Mouse (Mus musculus): ENCODE data around the gene Tor1aip2. TPM values are rescaled to one million over a fixed set of nuclear protein-coding genes. Genes with fewer than 3 reads are reported as not detected.

Tor1aip2 gene
- total and polyA plus RNA-seq, 2 experiments from 2014 or later = 46.1 to 67.0 TPM

DNA sequence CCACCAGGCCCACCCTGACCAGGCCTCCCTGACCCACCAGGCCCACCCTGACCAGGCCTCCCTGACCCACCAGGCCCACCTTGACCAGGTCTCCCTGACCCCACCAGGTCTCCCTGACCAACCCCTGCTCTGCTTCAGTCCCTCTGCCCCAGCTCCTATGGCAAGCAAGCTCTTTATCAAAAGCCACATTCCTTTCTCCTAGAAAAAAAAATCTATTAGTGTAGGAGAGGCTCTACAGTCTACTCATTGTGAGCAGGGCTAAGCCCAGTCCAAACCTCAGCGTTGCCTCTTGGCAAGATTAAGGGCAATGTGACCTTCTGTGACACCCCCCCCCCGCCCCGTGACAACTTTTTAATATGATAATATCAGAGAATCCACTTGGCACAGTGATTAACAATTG lies 49.4 kb downstream of the Tor1aip2 start:
- no peak for TF ChIP-seq CTCF (IDR thresholded peaks at IDR 0.05)
- no peak overlapping the region for H3K9ac ChIP-seq (replicated peaks; ENCODE audit: low read length, poor library complexity, severe bottlenecking)
- no peaks in the 10 kb centered on the region for H3K9me3 ChIP-seq (ENCODE audit: low read length)
- H3K27me3 ChIP-seq (ENCODE audit: insufficient read depth, low read length) = no peaks in the 10 kb centered on the region
- H3K4me3 ChIP-seq (ENCODE audit: low read depth, low read length) = no peak overlapping the region
- ATAC-seq (ENCODE audit: low FRiP score) (no peak), DNase-seq (ENCODE audit: low spot score) (no peak)
- no peaks in the 10 kb centered on the region for H3K36me3 ChIP-seq (ENCODE audit: insufficient read depth, low read length)
- 61% methylated on average over 3 of the region's 3 CpGs for WGBS
- no peak overlapping the region for H3K27ac ChIP-seq (ENCODE audit: low read depth, low read length)
- H3K4me2 ChIP-seq (ENCODE audit: low read depth, low read length, poor library complexity, severe bottlenecking) = no peak overlapping the region
- H3K4me1 ChIP-seq (ENCODE audit: insufficient read depth, low read length) = no peaks in the 10 kb centered on the region

DNA sequence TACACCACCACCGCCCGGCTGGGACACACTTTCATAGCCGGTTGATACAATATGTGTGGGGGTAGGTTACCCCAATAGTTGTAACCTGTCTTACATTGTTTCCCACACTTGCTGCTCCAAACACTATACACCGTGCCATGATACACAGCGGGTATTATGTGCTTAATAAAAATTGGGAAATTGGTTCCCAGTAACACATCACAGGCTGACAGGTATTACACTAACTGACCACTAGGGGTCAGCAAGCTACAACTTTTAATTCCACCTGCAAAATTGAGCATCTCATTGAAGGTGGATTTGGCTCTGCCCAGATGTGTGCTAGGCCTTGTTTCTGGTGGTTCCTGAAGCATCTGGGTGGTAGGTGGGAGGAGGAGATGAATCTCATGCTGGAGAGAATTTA lies 50.6 kb downstream of the Tor1aip2 start:
- H3K9me3 ChIP-seq (ENCODE audit: low read length) = no peaks in the 10 kb centered on the region
- H3K4me3 ChIP-seq (ENCODE audit: low read depth, low read length) = no peak overlapping the region
- ATAC-seq (ENCODE audit: low FRiP score) (0 out of 2 replicates have a peak, but pooled peaks have one; percentile 44), DNase-seq (ENCODE audit: low spot score) (peak; percentile 86)
- no peak overlapping the region for H3K9ac ChIP-seq (replicated peaks; ENCODE audit: low read length, poor library complexity, severe bottlenecking)
- no peaks in the 10 kb centered on the region for H3K27me3 ChIP-seq (ENCODE audit: insufficient read depth, low read length)
- peak; percentile 98 for TF ChIP-seq CTCF (IDR thresholded peaks at IDR 0.05)
- no peak overlapping the region for H3K27ac ChIP-seq (ENCODE audit: low read depth, low read length)
- H3K4me2 ChIP-seq (ENCODE audit: low read depth, low read length, poor library complexity, severe bottlenecking) = no peak overlapping the region
- no peaks in the 10 kb centered on the region for H3K4me1 ChIP-seq (ENCODE audit: insufficient read depth, low read length)
- 54% methylated on average over 5 of the region's 5 CpGs for WGBS
- no peaks in the 10 kb centered on the region for H3K36me3 ChIP-seq (ENCODE audit: insufficient read depth, low read length)

DNA sequence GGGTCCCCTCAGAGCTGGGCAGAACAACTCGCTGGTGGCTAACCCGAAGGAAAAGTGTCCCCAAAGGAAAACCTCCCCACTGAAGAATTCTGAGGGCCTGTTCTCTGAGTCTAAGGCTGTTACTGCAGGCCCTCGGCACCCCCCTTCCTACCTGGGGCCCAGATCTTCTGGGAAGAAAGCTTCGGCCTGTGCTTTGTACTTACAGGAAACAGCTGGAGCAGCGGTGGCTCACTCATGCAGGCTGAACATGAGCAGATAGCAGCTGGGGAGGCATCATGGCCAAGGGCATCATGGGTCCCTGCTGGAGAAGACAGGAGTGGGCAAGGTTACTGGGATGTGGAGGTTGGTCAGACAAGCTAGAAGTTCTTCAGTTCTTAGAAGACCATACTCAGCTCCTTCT lies 52.4 kb downstream of the Tor1aip2 start:
- 79% methylated on average over 5 of the region's 5 CpGs for WGBS
- no peak overlapping the region for H3K4me2 ChIP-seq (ENCODE audit: low read depth, low read length, poor library complexity, severe bottlenecking)
- ATAC-seq (ENCODE audit: low FRiP score) (no peak), DNase-seq (ENCODE audit: low spot score) (no peak)
- H3K36me3 ChIP-seq (ENCODE audit: insufficient read depth, low read length) = no peaks in the 10 kb centered on the region
- no peaks in the 10 kb centered on the region for H3K27me3 ChIP-seq (ENCODE audit: insufficient read depth, low read length)
- H3K27ac ChIP-seq (ENCODE audit: low read depth, low read length) = no peak overlapping the region
- no peak for TF ChIP-seq CTCF (IDR thresholded peaks at IDR 0.05)
- H3K4me3 ChIP-seq (ENCODE audit: low read depth, low read length) = no peak overlapping the region
- H3K9me3 ChIP-seq (ENCODE audit: low read length) = no peaks in the 10 kb centered on the region
- H3K9ac ChIP-seq (replicated peaks; ENCODE audit: low read length, poor library complexity, severe bottlenecking) = no peak overlapping the region
- H3K4me1 ChIP-seq (ENCODE audit: insufficient read depth, low read length) = no peaks in the 10 kb centered on the region

DNA sequence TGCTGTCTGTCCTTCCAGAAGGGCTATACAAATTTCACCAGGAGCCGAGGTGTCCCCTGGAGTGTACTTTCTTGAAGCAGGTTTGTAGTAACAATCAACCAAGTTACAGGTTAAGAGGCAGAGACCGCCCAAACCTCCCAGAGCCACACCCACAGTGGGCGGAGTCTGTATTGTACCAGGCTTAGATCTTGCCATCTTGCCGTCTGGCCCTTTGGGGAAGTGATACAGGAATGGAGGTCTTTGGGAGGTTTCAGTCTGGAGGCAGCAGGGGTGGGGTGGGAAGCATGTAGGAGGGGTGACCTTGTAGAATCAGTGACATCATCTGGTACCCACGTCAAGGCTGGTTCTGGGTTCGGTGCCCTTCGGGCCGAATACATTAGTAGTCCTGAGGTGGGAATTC lies 54.4 kb downstream of the Tor1aip2 start:
- H3K9me3 ChIP-seq (ENCODE audit: low read length) = no peaks in the 10 kb centered on the region
- H3K4me3 ChIP-seq (ENCODE audit: low read depth, low read length) = no peak overlapping the region
- TF ChIP-seq CTCF (IDR thresholded peaks at IDR 0.05) = no peak
- no peaks in the 10 kb centered on the region for H3K27me3 ChIP-seq (ENCODE audit: insufficient read depth, low read length)
- WGBS = 81% methylated on average over 8 of the region's 8 CpGs
- H3K36me3 ChIP-seq (ENCODE audit: insufficient read depth, low read length) = no peaks in the 10 kb centered on the region
- H3K4me2 ChIP-seq (ENCODE audit: low read depth, low read length, poor library complexity, severe bottlenecking) = no peak overlapping the region
- ATAC-seq (ENCODE audit: low FRiP score) (no peak), DNase-seq (ENCODE audit: low spot score) (no peak)
- no peak overlapping the region for H3K27ac ChIP-seq (ENCODE audit: low read depth, low read length)
- H3K9ac ChIP-seq (replicated peaks; ENCODE audit: low read length, poor library complexity, severe bottlenecking) = no peak overlapping the region
- no peaks in the 10 kb centered on the region for H3K4me1 ChIP-seq (ENCODE audit: insufficient read depth, low read length)

DNA sequence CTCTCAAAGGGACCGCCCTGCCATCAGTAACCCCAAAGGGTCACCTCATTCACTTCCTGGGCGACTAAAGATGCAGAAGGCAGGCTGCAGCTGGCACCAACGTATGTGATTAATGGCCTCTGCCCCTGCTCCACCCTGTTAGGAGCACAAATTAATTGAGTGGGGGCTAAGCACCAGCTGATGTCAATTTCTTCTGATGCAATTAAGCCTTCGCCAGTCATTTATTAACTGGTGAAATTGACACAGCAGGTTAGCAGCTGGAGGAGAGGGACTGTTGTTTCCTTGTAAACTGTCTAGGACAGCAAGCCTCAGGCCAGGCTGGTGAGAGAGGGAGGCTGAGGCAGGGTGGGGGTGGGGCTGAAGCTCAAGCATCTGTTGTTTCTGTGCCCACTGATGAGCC lies 54.8 kb downstream of the Tor1aip2 start:
- no peak for ATAC-seq (ENCODE audit: low FRiP score)
- WGBS = 57% methylated on average over 4 of the region's 4 CpGs
- Histone ChIP-seq H3K4me1 (ENCODE audit: insufficient read depth, low read length) (no peaks in the 10 kb centered on the region), H3K4me3 (ENCODE audit: low read depth, low read length) (no peak overlapping the region), H3K36me3 (ENCODE audit: insufficient read depth, low read length) (no peaks in the 10 kb centered on the region), H3K9me3 (ENCODE audit: low read length) (no peaks in the 10 kb centered on the region), H3K27me3 (ENCODE audit: insufficient read depth, low read length) (no peaks in the 10 kb centered on the region), H3K27ac (ENCODE audit: low read depth, low read length) (no peak overlapping the region), H3K9ac (replicated peaks; ENCODE audit: low read length, poor library complexity, severe bottlenecking) (no peak overlapping the region), H3K4me2 (ENCODE audit: low read depth, low read length, poor library complexity, severe bottlenecking) (no peak overlapping the region)
- no peak for TF ChIP-seq CTCF (IDR thresholded peaks at IDR 0.05)
- no peak for DNase-seq (ENCODE audit: low spot score)

DNA sequence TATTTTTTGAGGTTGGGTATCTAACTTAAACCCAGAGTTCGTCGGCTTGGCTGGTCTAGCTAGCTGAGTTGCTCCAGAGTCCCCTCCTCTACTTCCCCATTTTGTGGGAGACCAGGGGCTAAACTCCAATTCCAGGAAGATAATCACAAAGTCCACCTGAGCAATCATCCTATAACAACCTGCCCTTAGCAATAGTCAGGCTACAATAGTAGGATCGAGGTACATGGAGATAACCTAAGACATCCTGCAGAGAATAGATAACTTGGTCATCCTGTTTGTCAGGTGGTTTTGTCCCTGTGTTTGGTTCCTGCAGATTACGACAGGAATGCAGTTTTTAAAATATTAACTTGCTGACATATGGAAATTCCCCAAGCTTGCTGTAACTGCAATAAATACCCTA lies 56.6 kb downstream of the Tor1aip2 start:
- no peak for DNase-seq (ENCODE audit: low spot score)
- Histone ChIP-seq H3K27ac (ENCODE audit: low read depth, low read length) (no peak overlapping the region), H3K9ac (replicated peaks; ENCODE audit: low read length, poor library complexity, severe bottlenecking) (no peak overlapping the region), H3K36me3 (ENCODE audit: insufficient read depth, low read length) (no peaks in the 10 kb centered on the region), H3K4me1 (ENCODE audit: insufficient read depth, low read length) (no peaks in the 10 kb centered on the region), H3K4me3 (ENCODE audit: low read depth, low read length) (no peak overlapping the region), H3K4me2 (ENCODE audit: low read depth, low read length, poor library complexity, severe bottlenecking) (no peak overlapping the region), H3K9me3 (ENCODE audit: low read length) (no peaks in the 10 kb centered on the region), H3K27me3 (ENCODE audit: insufficient read depth, low read length) (no peaks in the 10 kb centered on the region)
- no peak for TF ChIP-seq CTCF (IDR thresholded peaks at IDR 0.05)
- ATAC-seq (ENCODE audit: low FRiP score) = no peak
- 86% methylated on average over 4 of the region's 4 CpGs for WGBS
